Mouse (Mus musculus): ENCODE measurements around the gene Cd19. TPM values are rescaled to one million over a fixed set of nuclear protein-coding genes. Genes with fewer than 3 reads are reported as not detected.
"Not testable (repeated sequence)": the region's sequence is repeated elsewhere in the genome, so short reads cannot be mapped to it uniquely, and the experiment has no call there.

Cd19 gene
- polyA plus RNA-seq, 1 experiment from 2014 or later, result not detected

DNA sequence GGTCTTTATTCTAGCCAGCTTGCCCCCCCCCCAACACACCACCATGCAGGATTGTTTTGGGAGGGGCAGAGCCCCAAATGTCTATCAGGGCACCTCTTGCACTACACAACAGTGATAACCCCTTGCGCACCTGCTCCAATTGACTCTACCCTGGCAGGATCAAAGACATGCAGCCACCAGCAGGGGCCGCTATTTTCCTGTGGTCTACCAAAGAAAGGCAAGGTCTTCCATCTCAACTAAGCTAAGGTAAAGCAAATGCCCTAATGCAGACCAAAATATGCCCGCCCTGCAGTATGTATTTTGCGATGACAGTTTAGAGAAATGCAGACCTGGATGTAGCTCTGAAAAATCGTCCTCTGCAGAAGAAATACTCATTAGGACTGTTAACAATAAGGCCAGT lies 15.1 kb downstream of the Cd19 start:
- no peak for ATAC-seq (ENCODE audit: low FRiP score)
- no peak overlapping the region for H3K9ac ChIP-seq
- WGBS, result 5% methylated on average over 5 of the region's 5 CpGs
- no peaks in the 10 kb centered on the region for H3K36me3 ChIP-seq (replicated peaks)
- peaks cover 15% of the 10 kb centered on the region for H3K4me1 ChIP-seq
- no peak overlapping the region for H3K27ac ChIP-seq
- no peaks in the 10 kb centered on the region for H3K9me3 ChIP-seq
- no peak overlapping the region for H3K4me3 ChIP-seq (replicated peaks)
- H3K27me3 ChIP-seq, result no peaks in the 10 kb centered on the region
- H3K4me2 ChIP-seq, result no peak overlapping the region

GRCm38 (mm10) chr7:126397822-126398221 lies 16.9 kb downstream of the Cd19 start:
- Histone ChIP-seq H3K4me2 (no peak overlapping the region), H3K4me1 (peaks cover 15% of the 10 kb centered on the region), H3K27me3 (no peaks in the 10 kb centered on the region), H3K4me3 (replicated peaks) (no peak overlapping the region), H3K36me3 (replicated peaks) (no peaks in the 10 kb centered on the region), H3K9ac (no peak overlapping the region), H3K9me3 (no peaks in the 10 kb centered on the region), H3K27ac (no peak overlapping the region)
- 95% methylated on average over 4 of the region's 4 CpGs for WGBS
- no peak for ATAC-seq (ENCODE audit: low FRiP score)

GRCm38 (mm10) chr7:126397221-126397620 lies 17.5 kb downstream of the Cd19 start:
- no peaks in the 10 kb centered on the region for H3K27me3 ChIP-seq
- no peak overlapping the region for H3K27ac ChIP-seq
- WGBS, result 53% methylated on average over 6 of the region's 6 CpGs
- no peaks in the 10 kb centered on the region for H3K9me3 ChIP-seq
- ATAC-seq (ENCODE audit: low FRiP score), result no peak
- H3K9ac ChIP-seq, result no peak overlapping the region
- no peak overlapping the region for H3K4me3 ChIP-seq (replicated peaks)
- peak overlapping the region; percentile 39 for H3K4me2 ChIP-seq
- H3K36me3 ChIP-seq (replicated peaks), result no peaks in the 10 kb centered on the region
- H3K4me1 ChIP-seq, result peaks cover 15% of the 10 kb centered on the region

GRCm38 (mm10) chr7:126396298-126397119 lies 18.2 kb downstream of the Cd19 start, which contains the start of gene Nfatc2ip:
TSS of gene Nfatc2ip (minus strand) at chr7:126396737.
- no peak within 1 kb of the TSS; the same call in 1 of the 2 replicates for H3K27ac ChIP-seq
- H3K9me3 ChIP-seq, result no peaks in the 10 kb centered on the region
- H3K4me1 ChIP-seq, result peaks cover 15% of the 10 kb centered on the region
- H3K4me3 ChIP-seq (replicated peaks), result peak within 1 kb of the TSS; percentile 80
- under 1% methylated on average over 59 of the region's 59 CpGs for WGBS
- ATAC-seq (ENCODE audit: low FRiP score), result peak; percentile 100
- no peaks in the 10 kb centered on the region for H3K27me3 ChIP-seq
- peak within 1 kb of the TSS; percentile 72 for H3K4me2 ChIP-seq
- H3K9ac ChIP-seq, result peak within 1 kb of the TSS; percentile 81
- H3K36me3 ChIP-seq (replicated peaks), result no peaks in the 10 kb centered on the region

- H3K4me3 ChIP-seq (replicated peaks); H3K27me3 ChIP-seq; H3K27ac ChIP-seq; H3K9ac ChIP-seq; ATAC-seq (ENCODE audit: low FRiP score); H3K9me3 ChIP-seq; H3K4me2 ChIP-seq: not testable (repeated sequence)
- H3K36me3 ChIP-seq (replicated peaks), result peaks cover 35% of the 10 kb centered on the region
- WGBS, result 93% methylated on average over 7 of the region's 7 CpGs
- peaks cover 14% of the 10 kb centered on the region for H3K4me1 ChIP-seq
These were observed 22.4 kb downstream of the Cd19 start for GRCm38 (mm10) chr7:126392086-126392884.

GRCm38 (mm10) chr7:126388185-126388584 lies 26.5 kb downstream of the Cd19 start:
- H3K36me3 ChIP-seq (replicated peaks), result peaks cover 65% of the 10 kb centered on the region
- no peak overlapping the region for H3K9ac ChIP-seq
- no peak overlapping the region for H3K27ac ChIP-seq
- ATAC-seq (ENCODE audit: low FRiP score), result no peak
- H3K4me2 ChIP-seq, result no peak overlapping the region
- no peak overlapping the region for H3K4me3 ChIP-seq (replicated peaks)
- no peaks in the 10 kb centered on the region for H3K27me3 ChIP-seq
- 96% methylated on average over 1 of the region's 1 CpGs for WGBS
- H3K9me3 ChIP-seq, result no peaks in the 10 kb centered on the region
- no peaks in the 10 kb centered on the region for H3K4me1 ChIP-seq

- Histone ChIP-seq H3K4me1 (no peaks in the 10 kb centered on the region), H3K9ac (no peak overlapping the region), H3K4me2 (no peak overlapping the region), H3K9me3 (no peaks in the 10 kb centered on the region), H3K27me3 (no peaks in the 10 kb centered on the region), H3K27ac (no peak overlapping the region), H3K36me3 (replicated peaks) (peaks cover 42% of the 10 kb centered on the region), H3K4me3 (replicated peaks) (no peak overlapping the region)
- no peak for ATAC-seq (ENCODE audit: low FRiP score)
- WGBS, result 85% methylated on average over 5 of the region's 5 CpGs
These were observed 31.1 kb downstream of the Cd19 start for GRCm38 (mm10) chr7:126383565-126383964.

DNA sequence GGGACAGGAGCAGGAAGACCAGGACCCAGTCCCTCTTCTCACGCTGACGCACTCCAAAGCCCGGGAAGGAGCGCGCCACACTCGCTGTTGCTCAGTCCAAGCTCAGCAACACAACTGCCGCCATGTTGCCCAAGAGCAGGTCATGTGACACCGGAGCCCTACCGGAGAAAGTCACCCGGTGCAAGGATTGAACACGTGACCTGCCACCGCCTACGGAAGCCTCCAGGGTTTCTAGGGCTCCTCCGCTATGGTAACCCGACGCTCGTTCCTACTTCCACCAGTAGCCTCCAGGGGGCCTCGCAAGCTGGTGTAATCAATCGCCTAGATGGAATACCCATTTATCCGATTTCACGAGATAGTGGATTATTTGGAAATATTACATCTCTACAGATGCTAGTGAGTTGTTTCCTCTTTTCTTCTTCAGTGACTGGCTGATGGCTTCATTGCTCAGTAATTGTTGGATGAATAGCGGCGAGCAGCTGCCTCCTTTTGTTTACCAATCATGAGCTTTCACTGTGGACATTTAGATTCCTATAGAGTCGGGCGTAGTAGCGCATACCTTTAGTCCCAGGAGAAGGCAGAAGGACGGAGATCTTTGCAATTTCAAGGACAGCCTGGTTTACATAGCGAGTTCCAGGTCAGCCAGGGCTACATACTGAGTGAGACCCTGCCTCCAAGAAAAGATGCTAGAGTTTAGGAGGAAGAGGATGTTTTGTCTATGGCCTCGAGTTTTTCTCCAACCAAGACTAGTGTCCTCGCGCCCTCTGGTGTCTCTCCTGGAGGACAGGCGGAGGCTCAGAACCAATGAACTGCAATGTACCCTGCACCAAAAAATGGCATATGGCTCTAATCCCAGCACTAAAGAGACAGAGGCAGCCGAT lies 37.2 kb downstream of the Cd19 start, which contains the start of gene Spns1:
Spns1 (minus strand) TSS at position 173 of the 881 bp plus-strand sequence.
- Histone ChIP-seq H3K4me1 (peaks cover 19% of the 10 kb centered on the region), H3K36me3 (replicated peaks) (peaks cover 24% of the 10 kb centered on the region), H3K27ac (peak within 1 kb of the TSS; percentile 80), H3K9ac (peak within 1 kb of the TSS; percentile 85), H3K9me3 (no peaks in the 10 kb centered on the region), H3K4me3 (replicated peaks) (peak within 1 kb of the TSS; percentile 91), H3K27me3 (no peaks in the 10 kb centered on the region), H3K4me2 (peak within 1 kb of the TSS; percentile 98)
- under 1% methylated on average over 33 of the region's 33 CpGs for WGBS
- ATAC-seq (ENCODE audit: low FRiP score), result peak; percentile 98

DNA sequence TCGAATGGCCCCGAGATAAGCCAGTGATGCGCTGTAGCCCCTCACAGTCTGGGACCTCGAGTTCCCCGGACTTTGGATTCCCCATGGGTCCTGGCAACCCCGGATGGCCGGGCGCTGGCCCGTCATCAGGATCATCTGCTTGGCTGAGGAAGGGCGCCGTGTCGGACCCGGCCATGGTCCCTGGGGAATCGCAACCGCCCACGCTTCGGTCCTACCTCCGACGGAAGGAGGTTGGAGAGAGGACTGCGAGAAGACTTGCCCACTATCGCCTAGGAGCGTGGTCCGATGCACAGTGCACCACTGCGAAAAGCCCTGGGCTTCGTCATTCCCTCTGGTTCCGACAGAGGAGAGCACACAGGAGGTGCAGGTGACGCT lies 37.8 kb downstream of the Cd19 start:
- no peaks in the 10 kb centered on the region for H3K9me3 ChIP-seq
- peak; percentile 77 for ATAC-seq (ENCODE audit: low FRiP score)
- H3K4me2 ChIP-seq, result peak overlapping the region; percentile 98
- H3K27me3 ChIP-seq, result no peaks in the 10 kb centered on the region
- H3K4me1 ChIP-seq, result peaks cover 19% of the 10 kb centered on the region
- H3K36me3 ChIP-seq (replicated peaks), result peaks cover 31% of the 10 kb centered on the region
- peak overlapping the region; percentile 80; the same call in 1 of the 2 replicates for H3K27ac ChIP-seq
- H3K9ac ChIP-seq, result peak overlapping the region; percentile 85
- peak overlapping the region; percentile 91 for H3K4me3 ChIP-seq (replicated peaks)
- WGBS, result under 1% methylated on average over 27 of the region's 27 CpGs

GRCm38 (mm10) chr7:126375012-126375411 lies 39.7 kb downstream of the Cd19 start:
- H3K9me3 ChIP-seq, result no peaks in the 10 kb centered on the region
- no peak overlapping the region for H3K4me3 ChIP-seq (replicated peaks)
- ATAC-seq (ENCODE audit: low FRiP score), result no peak
- no peak overlapping the region for H3K4me2 ChIP-seq
- no peaks in the 10 kb centered on the region for H3K27me3 ChIP-seq
- peaks cover 50% of the 10 kb centered on the region for H3K36me3 ChIP-seq (replicated peaks)
- 79% methylated on average over 5 of the region's 5 CpGs for WGBS
- H3K9ac ChIP-seq, result no peak overlapping the region
- peaks cover 19% of the 10 kb centered on the region for H3K4me1 ChIP-seq
- H3K27ac ChIP-seq, result no peak overlapping the region

GRCm38 (mm10) chr7:126374526-126374925 lies 40.2 kb downstream of the Cd19 start:
- Histone ChIP-seq H3K9me3 (no peaks in the 10 kb centered on the region), H3K4me2 (no peak overlapping the region), H3K27me3 (no peaks in the 10 kb centered on the region), H3K4me1 (peaks cover 19% of the 10 kb centered on the region), H3K27ac (no peak overlapping the region), H3K4me3 (replicated peaks) (no peak overlapping the region), H3K36me3 (replicated peaks) (peaks cover 54% of the 10 kb centered on the region), H3K9ac (no peak overlapping the region)
- WGBS, result 85% methylated on average over 6 of the region's 6 CpGs
- no peak for ATAC-seq (ENCODE audit: low FRiP score)

DNA sequence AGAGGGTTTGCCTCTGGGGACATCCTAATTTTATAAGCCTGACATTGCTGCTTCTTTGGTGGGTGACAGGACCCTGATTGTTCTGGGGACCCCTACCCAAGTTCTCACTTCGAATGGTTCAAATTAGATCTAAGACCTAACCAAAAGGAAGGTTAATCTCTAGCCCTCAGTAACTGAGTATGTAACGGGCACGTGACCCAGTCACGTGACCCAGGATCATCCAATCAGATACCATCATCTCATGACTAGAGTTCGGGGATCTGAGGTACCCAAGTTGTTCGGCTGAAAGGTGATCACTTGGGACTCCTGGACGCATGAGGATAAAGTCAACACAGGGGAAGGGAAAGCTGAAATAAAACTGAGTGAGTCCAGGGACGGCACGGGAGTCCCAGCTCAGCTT lies 41.7 kb downstream of the Cd19 start:
- H3K36me3 ChIP-seq (replicated peaks), result peaks cover 60% of the 10 kb centered on the region
- H3K4me1 ChIP-seq, result peaks cover 18% of the 10 kb centered on the region
- no peak overlapping the region for H3K9ac ChIP-seq
- H3K4me3 ChIP-seq (replicated peaks), result no peak overlapping the region
- ATAC-seq (ENCODE audit: low FRiP score), result no peak
- H3K4me2 ChIP-seq, result no peak overlapping the region
- no peak overlapping the region for H3K27ac ChIP-seq
- WGBS, result 89% methylated on average over 9 of the region's 9 CpGs
- no peaks in the 10 kb centered on the region for H3K27me3 ChIP-seq
- H3K9me3 ChIP-seq, result no peaks in the 10 kb centered on the region
